Mouse (Mus musculus) CH12F3 (cell line): ENCODE data around the gene Slc4a11.
"Not testable (repeated sequence)": the region's sequence is repeated elsewhere in the genome, so short reads cannot be mapped to it uniquely, and the experiment has no call there.

Source experiments
- in situ Hi-C: fragments of 300-500 bp; cut with MboI; formaldehyde crosslinking; loops from 2 replicates; pipeline ENCODE4 v1.14.3; 2020; ENCODE audit warnings: low sequenced_read_pairs

Gene Slc4a11

GRCm38 (mm10) chr2:130679899-130680298 lies 17.4 kb downstream of the Slc4a11 start:
- in situ Hi-C loops, result no loop called here

- in situ Hi-C loops, result no loop called here
Observed at GRCm38 (mm10) chr2:130679154-130679553, 18.2 kb downstream of the Slc4a11 start.

GRCm38 (mm10) chr2:130677211-130677610 lies 20.1 kb downstream of the Slc4a11 start:
- in situ Hi-C loops, result no loop called here

- in situ Hi-C loops, result no loop called here
Observed at GRCm38 (mm10) chr2:130667559-130667958, 29.8 kb downstream of the Slc4a11 start, which contains the start of gene Itpa. Gene Itpa (plus strand): TSS chr2:130667610.

GRCm38 (mm10) chr2:130664102-130664701 lies 33.1 kb downstream of the Slc4a11 start, which contains the start of gene Ddrgk1:
Gene Ddrgk1 (minus strand): TSS chr2:130664659.
- in situ Hi-C loops, result no loop called here

GRCm38 (mm10) chr2:130663342-130663741 lies 34.0 kb downstream of the Slc4a11 start:
- in situ Hi-C loops, result no loop called here

- in situ Hi-C loops, result no loop called here
Observed at GRCm38 (mm10) chr2:130658530-130658929, 38.8 kb downstream of the Slc4a11 start.

- in situ Hi-C loops, result no loop called here
Observed at GRCm38 (mm10) chr2:130657541-130657940, 39.8 kb downstream of the Slc4a11 start.

- in situ Hi-C loops, result no loop called here
Observed at GRCm38 (mm10) chr2:130656536-130656935, 40.8 kb downstream of the Slc4a11 start.

GRCm38 (mm10) chr2:130655660-130656339 lies 41.5 kb downstream of the Slc4a11 start:
- in situ Hi-C loops, result no loop called here

GRCm38 (mm10) chr2:130653760-130654159 lies 43.6 kb downstream of the Slc4a11 start:
- in situ Hi-C loops, result no loop called here

- in situ Hi-C loops, result no loop called here
Observed at GRCm38 (mm10) chr2:130653303-130653702, 44.0 kb downstream of the Slc4a11 start.

GRCm38 (mm10) chr2:130649028-130649427 lies 48.3 kb downstream of the Slc4a11 start:
- in situ Hi-C loops, result not testable (repeated sequence)

- in situ Hi-C loops, result no loop called here
Observed at GRCm38 (mm10) chr2:130645198-130645597, 52.1 kb downstream of the Slc4a11 start.

GRCm38 (mm10) chr2:130642684-130643369 lies 54.5 kb downstream of the Slc4a11 start, which contains the start of gene Lzts3:
Gene Lzts3 (minus strand): TSS chr2:130642803.
- in situ Hi-C loops, result no loop called here

- in situ Hi-C loops, result no loop called here
Observed at GRCm38 (mm10) chr2:130642197-130642660, 55.1 kb downstream of the Slc4a11 start.

GRCm38 (mm10) chr2:130641351-130642025 lies 55.8 kb downstream of the Slc4a11 start:
- in situ Hi-C loops, result no loop called here

- in situ Hi-C loops, result no loop called here
Observed at GRCm38 (mm10) chr2:130639276-130639675, 58.0 kb downstream of the Slc4a11 start.

GRCm38 (mm10) chr2:130638101-130638611 lies 59.2 kb downstream of the Slc4a11 start:
- in situ Hi-C loops, result no loop called here

- in situ Hi-C loops, result no loop called here
Observed at GRCm38 (mm10) chr2:130635847-130636246, 61.5 kb downstream of the Slc4a11 start.
